Mouse (Mus musculus): Measurements from ENCODE around the gene Ccsap. TPM values are rescaled to one million over a fixed set of nuclear protein-coding genes. Genes with fewer than 3 reads are reported as not detected.

Ccsap gene
- 14.0 TPM for polyA plus RNA-seq (2017; shearing (Covaris generic))

GRCm38 (mm10) chr8:123859648-123860259 is at the start of gene Ccsap:
TSS of gene Ccsap (minus strand) at chr8:123860209.

GRCm38 (mm10) chr8:123894502-123895097 is 34.6 kb upstream of the Ccsap start, which contains the start of gene Acta1:
TSS of gene Acta1 (minus strand) at chr8:123894751.

GRCm38 (mm10) chr8:123805718-123806373 is 54.2 kb downstream of the Ccsap start, which contains the start of gene Rab4a:
TSS of gene Rab4a (plus strand) at chr8:123805985.

Other genes starting within 250 kb of the Ccsap start
- 0.05 TPM for gene Rhou, start 206.3 kb downstream of the Ccsap start, polyA plus RNA-seq (2017; shearing (Covaris generic))
- 16.6 TPM for gene Rab4a, start 54.2 kb downstream of the Ccsap start, polyA plus RNA-seq (2017; shearing (Covaris generic))
- 0.25 TPM for gene Acta1, start 34.5 kb upstream of the Ccsap start, polyA plus RNA-seq (2017; shearing (Covaris generic))
- 24.3 TPM for gene Nup133, start 89.1 kb upstream of the Ccsap start, polyA plus RNA-seq (2017; shearing (Covaris generic))
- 2.5 TPM for gene Abcb10, start 122.9 kb upstream of the Ccsap start, polyA plus RNA-seq (2017; shearing (Covaris generic))
- gene Taf5l, start 161.2 kb upstream of the Ccsap start, polyA plus RNA-seq (2017; shearing (Covaris generic)) = 81.6 TPM
- 9.9 TPM for gene Urb2, start 161.3 kb upstream of the Ccsap start, polyA plus RNA-seq (2017; shearing (Covaris generic))